Mouse (Mus musculus) megakaryocyte-erythroid progenitor cell, adult 5-6 weeks (primary cell): ENCODE measurements around the gene 4930430F08Rik. TPM values are rescaled to one million over a fixed set of nuclear protein-coding genes. Genes with fewer than 3 reads are reported as not detected.
A peak's percentile ranks its signal among the peaks of the same experiment; 100 is the strongest.
"Not testable (repeated sequence)": the region's sequence is repeated elsewhere in the genome, so short reads cannot be mapped to it uniquely, and the experiment has no call there.

Experiments used
- ATAC-seq: replicated peaks from 2 replicates; pipeline ENCODE4 v1.8.0; 2016; ENCODE audit warnings: mild to moderate bottlenecking, inconsistent platforms; ENCODE audit not compliant: severe bottlenecking, poor library complexity, low FRiP score, low TSS enrichment
- total RNA-seq, 2 experiments: library from RNA; stranded (forward) in 1 of 2; stranded (reverse) in 1 of 2; fragments of 200-1000, 215-1000 nt in 1 of 2; fragments of >200 nt in 1 of 2; fragmentation: Nextera tagmentation in 1 of 2; gene quantifications; 2 replicates each; pipeline ENCODE4 v1.2.3; 2014 to 2017

Gene 4930430F08Rik
- total RNA-seq (2014; fragmentation: Nextera tagmentation) (29.4 and 30.3 TPM in 2 replicates), total RNA-seq (2017) (19.1 and 26.2 TPM in 2 replicates)

DNA sequence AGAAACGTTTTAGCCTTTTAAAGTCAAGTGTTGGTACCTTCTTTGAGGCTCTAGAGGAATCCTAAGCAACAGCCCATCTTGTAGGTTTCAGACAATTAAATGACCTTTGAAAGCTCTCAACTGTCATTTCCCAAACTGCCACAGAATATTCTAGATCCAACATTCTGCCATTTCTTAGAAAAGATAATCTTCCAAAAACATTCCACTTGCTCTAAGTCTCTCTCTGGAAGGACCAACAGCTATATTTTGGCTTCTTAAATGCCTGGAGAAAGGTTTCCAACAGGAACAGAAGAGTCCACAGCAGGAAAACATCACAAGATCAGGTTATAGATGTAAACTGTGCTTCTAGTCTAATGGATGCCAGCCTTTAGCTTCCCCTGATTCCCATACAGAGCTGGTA lies at the start of gene 4930430F08Rik, which contains the start of gene 1700017N19Rik:
4930430F08Rik (minus strand) TSS at position 101 of the 400 bp plus-strand sequence.
1700017N19Rik (plus strand) TSS at position 162 of the 400 bp plus-strand sequence.
- no peak for ATAC-seq

DNA sequence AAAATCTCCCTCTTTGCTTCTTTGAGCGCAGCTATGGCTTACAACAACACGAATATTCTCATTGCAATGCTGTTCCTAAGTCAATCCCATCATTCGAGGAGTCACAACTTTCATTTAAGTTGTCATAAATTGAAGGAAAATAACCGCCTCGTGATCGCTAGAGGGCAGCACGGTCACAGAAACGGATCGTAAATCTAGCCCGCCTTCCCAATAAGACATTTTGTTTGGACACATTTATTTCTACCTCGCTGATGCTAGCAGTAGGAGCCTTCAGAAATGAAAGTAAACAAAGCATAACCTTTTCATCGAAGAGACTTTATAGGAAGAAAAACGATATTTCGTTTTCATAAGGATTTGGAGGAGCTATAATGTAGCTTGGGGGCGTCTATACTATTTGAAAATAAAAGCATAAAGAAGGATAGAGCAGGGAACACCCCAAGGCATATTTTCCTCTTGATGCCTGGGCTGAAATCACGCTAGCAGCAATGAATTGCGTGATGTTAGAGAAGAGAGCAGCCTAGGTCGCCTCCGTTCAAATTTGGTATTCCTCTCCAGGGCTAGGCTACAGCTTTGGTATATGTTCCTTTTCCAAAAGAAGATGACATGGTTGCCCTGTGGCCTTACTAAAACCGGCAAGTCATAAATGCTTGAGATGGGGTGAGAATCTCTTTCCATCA lies 39.7 kb upstream of the 4930430F08Rik start:
- ATAC-seq: peak; percentile 99

DNA sequence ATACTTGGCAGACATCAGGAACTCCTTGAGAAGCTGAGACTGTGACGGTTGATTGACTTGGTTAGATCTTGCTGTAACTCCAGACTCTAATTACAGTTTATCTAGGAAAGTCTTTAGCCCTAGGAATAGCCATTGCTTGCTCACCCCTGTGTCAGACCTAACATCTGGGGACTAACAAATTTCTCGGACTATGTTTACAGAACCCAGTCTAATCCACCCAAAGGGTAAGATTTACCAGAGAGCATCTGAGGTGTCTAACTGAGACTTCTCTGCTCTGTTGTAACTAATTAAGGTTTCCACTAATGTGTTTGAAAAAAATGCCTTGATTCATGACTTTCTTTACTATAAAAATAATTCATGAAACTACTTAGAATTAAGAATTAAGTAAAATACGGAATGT lies 32.3 kb upstream of the 4930430F08Rik start:
- ATAC-seq: no peak

DNA sequence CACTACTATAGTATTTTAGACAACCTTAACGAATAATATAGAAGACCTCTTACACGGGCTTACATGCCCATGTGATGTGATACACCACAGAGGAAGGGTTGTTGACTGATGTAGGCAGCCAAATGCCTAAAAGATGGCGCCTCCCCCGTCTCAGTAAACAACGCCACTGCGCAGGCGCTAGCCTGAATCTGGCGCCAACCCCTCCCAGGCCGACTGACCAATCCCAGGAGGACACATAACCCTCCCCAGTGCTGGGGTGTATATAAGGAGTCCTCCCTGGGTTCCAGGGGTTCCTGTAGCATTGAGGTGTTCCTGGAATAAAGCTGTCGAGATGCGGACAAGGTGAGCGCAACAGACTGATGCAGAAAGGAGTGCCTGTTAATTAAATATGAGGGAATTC lies 29.8 kb upstream of the 4930430F08Rik start:
- no peak for ATAC-seq

DNA sequence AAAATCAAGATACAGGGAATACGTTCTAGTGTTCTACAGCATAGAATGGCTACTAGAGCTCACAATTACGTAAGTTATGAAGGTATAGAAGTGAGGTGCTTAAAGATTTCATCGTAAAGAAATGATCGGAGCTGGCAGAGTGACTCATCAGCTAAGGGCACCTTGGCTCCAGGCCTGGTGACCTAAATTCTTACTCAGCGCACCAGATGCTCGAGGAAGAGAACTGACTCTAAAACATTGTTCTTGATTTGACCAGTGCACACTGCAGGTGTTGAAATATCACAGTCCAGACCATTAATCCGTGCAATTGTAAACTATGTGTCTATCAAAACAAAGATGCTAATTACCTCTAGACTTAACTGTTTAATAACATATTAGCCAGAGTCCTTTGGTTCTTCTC lies 29.3 kb upstream of the 4930430F08Rik start:
- ATAC-seq: no peak

DNA sequence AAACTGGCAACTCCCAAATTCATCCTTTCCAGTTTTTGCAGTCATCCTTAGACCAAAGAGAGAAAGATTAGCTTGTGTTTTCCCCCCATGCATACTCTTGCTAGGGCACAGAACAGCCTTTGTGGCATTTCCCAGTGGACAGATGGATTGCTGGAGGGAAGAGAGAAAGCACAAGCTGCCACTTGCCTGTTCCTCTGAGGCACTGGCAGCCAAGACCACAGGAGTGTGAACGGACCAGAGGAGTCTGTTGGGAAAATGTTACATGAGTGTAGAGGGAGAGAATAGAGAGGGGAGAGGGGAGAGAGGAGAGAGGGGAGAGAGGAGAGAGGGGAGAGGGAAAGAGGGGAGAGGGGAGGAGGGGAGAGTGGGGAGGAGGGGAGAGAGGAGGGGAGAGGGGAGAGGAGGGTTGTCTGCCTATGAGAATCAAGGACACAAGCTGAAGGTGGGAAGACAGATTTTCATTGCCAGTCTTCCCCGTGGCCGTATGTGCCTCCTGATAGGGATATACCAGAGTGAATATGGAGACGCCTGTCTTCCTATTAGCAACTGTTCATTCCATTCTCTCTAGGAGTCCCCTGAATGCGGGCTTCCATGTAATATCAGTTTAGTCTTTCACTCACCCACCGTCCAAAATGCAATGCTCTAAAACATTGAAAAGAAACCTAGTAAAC lies 27.1 kb upstream of the 4930430F08Rik start:
- 0 out of 2 replicates have a peak, but pooled peaks have one; percentile 26 for ATAC-seq

DNA sequence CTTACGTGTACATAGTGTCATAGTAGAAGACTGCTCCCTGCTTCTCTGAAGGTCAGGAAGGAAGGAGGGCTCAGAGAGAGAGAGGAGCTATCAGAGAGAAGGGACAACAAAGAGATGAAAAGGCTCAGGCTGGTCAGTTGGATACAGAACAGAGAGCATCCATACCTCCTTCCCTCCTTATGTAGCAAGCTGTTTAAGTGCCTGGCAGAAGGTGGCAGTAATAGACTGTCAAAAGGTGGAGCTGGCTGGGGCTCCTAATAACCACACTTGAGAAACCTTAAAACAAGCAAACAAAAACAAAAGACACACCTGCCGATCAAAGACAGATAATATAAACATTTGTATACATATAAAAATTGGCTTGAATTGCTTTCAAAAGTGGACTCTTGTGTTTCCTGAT lies 14.0 kb upstream of the 4930430F08Rik start:
- peak; percentile 61; the same call in 1 of the 2 replicates for ATAC-seq

DNA sequence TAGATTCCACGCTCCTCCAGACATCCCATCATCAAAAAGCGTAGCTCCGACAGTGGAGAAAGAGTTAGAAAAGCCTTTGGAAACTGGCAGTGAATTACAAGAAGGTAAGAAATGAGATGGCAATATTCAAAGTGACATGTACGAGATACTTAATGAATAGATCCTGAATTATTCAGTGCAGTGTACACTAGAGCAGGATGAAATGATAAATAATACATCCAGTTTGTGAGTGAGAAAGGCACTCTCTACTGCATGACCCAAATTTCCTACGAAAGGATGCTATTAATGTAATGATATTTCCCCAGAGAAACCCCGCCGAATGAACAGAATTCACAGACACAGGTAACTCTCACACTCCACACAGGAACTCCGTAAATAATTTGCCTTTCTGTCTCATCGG lies 13.3 kb upstream of the 4930430F08Rik start:
- ATAC-seq: no peak

DNA sequence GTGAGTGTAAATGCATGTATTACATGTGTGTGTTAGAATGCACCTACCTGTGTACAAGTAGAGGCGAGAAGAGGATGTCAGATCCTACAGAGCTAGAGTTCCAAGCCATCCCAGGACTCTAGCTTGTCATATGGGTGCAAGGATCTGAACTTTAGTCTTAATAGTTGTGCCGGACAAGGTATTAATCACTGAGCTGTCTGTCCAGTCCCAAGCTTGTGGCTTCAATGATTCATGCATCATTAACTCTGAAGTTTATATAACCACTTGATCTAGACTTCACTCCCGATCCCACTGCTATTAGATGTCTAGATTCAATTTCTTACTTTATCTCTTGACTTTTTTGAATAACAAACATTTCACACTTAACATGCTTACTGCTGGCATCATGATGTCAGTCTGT lies 8.1 kb upstream of the 4930430F08Rik start:
- ATAC-seq: no peak

DNA sequence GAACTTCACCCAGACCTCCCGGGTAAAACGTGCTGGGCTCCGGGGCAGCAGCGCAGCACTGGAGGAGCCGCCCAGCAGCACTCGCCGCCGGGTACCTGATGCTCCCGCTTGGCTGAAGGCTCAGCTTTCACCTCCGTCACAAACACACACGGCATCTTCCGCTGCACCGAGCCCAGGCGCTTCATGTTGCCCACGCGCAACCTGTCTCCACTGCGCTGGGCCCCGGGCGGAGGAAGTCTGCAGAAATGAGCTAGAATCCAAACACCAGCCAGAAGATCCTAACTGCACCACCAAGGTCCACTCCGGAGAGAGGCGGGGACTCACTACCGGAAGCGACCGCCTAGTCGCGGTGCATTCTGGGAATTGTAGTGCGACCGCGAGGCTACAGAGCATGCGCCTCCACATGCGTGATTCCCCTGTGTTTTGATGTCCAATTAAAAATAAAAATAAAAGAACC lies 1.3 kb downstream of the 4930430F08Rik start:
- ATAC-seq: peak; percentile 98

DNA sequence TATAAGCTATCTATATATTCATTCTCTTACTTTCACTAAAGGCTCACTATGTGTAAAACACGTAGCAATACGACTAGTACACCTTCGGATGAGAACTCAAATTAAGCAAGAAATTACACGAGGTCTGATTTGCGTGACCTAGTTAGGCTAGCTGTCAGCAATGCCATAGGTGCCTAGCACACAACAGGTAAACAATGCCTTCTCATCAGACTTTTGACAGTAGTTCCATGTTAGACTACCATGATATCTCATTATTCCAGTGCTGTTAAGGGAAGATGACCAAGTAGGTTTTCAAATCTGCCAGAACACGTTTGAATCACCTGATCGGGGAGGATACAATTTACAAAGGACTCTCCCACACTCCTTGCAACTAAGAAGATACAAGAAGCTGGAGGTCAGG lies 1.7 kb downstream of the 4930430F08Rik start:
- peak; percentile 44 for ATAC-seq

DNA sequence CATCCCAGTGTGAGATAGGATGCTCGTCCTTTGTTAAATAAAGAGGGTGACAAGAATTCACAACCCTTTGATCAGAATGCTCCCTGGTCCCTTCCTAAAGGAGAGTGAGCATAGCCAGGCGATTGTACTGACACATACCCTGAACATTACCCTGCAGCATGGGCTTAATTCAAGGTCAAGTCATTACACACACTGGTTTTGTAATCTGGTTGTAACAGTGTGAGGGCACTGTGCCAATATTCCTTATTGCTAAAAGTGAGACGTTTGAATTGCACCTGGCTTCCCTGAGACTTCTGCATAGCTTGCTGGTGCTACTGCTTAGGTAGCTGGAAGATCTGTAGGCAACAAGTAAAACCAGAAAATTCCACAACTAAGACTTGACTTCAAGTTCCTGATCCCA lies 6.0 kb downstream of the 4930430F08Rik start:
- ATAC-seq: no peak

DNA sequence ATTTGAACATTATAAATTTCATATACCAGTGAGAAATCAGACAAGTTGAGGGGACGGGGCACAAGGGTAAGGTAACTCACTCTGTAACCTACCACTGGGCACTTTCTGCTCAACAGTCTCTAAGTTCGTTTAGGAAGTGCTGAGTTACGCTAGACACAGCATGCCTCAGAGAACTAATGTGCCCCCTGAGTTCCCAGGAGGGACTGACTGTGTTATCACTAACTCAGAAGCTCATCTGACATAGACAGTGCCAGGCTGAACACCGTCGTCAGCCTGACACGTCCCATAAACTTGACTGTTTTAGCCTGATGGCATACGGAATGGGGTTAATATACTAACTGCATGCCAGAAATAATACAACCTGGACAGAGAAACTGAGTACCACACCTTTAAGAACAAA lies 14.9 kb downstream of the 4930430F08Rik start:
- ATAC-seq: peak; percentile 30; the same call in 1 of the 2 replicates

DNA sequence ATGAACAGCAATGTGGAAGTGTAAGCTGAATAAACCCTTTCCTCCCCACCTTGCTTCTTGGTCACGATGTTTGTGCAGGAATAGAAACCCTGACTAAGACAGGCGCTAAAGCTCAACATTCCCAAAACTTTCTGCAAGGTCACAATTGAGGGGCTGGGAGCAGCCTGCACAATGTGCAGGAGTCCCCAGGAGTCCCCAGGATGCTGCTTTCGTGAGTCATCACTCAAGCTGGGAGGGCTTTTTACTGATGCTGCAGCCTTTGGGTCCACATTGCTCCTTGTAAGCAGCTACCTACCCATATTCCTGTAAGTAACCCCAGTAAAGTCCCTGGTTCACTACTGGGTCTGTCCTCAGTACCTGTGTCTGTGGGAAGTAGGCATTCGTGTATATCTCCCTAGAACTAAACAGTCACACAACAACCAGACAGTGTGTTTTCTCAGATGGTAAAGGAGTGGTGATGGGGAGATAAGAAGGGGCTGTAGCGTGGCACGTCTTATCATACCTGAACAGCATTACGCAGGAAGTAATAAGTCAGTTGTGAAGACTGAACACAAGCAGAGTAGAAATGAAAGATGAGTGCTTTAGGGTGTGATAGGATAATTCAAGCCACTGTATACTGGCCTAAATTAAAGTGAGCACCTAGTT lies 15.6 kb downstream of the 4930430F08Rik start:
- peak; percentile 90 for ATAC-seq

DNA sequence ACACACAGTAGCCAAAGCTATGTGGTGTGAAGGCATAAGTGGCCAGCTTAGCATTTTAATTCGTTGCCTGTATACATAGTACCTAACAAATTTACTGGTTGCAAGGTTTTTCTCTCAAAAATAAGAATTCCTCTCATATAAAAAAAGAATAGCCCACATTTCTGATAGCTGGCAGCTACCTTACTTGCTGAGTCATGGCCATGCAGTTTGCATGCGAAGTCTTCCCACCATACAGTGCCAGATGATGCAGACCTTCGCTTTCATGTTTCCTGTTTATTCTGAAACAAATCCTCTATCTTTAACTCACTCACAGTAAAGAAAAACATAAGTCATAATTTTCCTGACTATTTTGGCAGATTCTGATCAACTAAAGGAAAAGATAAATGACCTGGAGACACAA lies 18.5 kb downstream of the 4930430F08Rik start:
- peak; percentile 55; the same call in 1 of the 2 replicates for ATAC-seq

DNA sequence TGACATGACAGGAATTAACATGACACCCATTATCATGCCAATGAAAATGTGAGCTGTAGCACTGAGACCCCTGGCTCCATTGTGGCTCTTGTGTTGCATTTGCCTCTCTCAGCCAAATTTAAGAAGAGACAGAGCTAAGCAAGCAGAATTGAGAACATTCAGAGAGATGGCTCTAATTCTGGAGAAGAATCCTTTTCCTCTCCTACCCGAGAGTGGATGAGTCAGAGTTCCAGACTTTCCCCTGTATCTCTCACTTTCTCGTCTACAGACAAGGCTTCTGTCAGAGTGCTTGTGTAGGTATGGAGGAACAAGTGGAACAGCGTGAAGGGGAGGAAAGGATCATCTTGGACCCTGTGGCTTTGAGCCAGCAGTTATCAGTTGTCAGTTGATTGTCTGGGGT lies 26.1 kb downstream of the 4930430F08Rik start:
- no peak for ATAC-seq

DNA sequence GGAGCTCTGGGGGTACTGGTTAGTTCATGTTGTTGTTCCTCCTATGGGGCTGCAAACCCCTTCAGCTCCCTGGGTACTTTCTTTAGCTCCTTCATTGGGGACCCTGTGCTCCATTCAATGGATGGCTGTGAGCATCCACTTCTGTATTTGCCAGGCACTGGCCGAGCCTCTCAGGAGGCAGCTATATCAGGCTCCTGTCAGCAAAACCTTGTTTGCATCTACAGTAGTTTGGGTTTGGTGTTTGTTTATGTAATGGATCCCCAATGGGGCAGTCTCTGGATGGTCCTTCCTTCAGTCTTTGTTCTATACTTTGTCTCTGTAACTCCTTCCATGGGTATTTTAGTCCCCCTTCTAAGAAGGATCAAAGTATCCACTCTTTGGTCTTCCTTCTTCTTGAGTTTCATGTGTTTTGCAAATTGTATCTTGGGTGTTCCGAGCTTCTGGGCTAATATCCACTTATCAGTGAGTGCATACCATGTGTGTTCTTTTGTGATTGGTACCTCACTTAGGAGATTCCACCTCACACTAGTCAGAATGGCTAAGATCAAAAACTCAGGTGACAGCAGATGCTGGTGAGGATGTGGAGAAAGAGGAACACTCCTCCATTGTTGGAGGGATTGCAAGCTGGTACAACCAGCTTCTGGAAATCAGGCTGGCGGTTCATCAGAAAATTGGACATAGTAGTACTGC lies 29.9 kb downstream of the 4930430F08Rik start:
- not testable (repeated sequence) for ATAC-seq

DNA sequence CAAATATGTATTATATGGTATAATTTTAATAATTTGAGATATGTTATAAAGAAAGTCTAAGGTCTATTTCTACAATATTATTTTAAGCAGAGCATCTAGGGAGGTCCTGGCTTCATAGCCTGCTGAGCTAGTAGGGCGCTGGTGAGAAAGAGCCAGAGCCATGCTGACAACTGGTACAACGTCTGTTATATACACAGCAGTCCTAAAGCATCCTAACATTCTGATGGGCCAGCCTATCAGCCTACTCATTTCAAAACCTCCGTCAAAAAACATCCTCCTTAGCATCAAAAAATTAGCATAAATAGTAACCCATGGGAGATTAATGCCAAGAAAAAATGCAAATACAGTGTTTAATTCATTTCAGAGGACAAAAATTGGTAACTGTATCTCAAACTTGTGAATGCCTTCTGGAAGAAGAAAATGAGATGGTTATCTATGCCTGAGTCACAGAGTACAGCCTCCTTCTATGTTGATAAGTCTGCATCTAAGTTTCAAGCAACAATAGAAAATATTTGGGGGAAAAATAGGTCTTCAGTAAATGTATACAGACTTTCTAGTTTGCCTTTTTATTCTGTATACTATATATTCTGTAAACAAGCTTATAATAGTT lies 33.6 kb downstream of the 4930430F08Rik start:
- no peak for ATAC-seq
